Mouse (Mus musculus) G1E-ER4 (cell line): ENCODE measurements around the gene Gucd1. TPM values are rescaled to one million over a fixed set of nuclear protein-coding genes. Genes with fewer than 3 reads are reported as not detected.

Experiments used
- GATA1 ChIP-seq: IDR thresholded peaks from one replicate; pipeline ENCODE4 v1.8.0; 2012; ENCODE audit warnings: low read length, inconsistent platforms
- polyA plus RNA-seq: library from polyadenylated mRNA; stranded (reverse); fragments of >175 nt; gene quantifications from 2 replicates; pipeline ENCODE4 v1.2.3, GENCODE M21; 2012

Gucd1 gene
- polyA plus RNA-seq, 1 experiment: 25.9 TPM

GRCm38 (mm10) chr10:75430633-75431032 lies 87.1 kb downstream of the Gucd1 start:
- no peak for TF ChIP-seq GATA1

GRCm38 (mm10) chr10:75430147-75430537 lies 87.6 kb downstream of the Gucd1 start:
- TF ChIP-seq GATA1: no peak

GRCm38 (mm10) chr10:75429522-75430146 lies 88.1 kb downstream of the Gucd1 start:
- no peak for TF ChIP-seq GATA1

- TF ChIP-seq GATA1: no peak
Measured at GRCm38 (mm10) chr10:75429004-75429380, 88.8 kb downstream of the Gucd1 start.

- TF ChIP-seq GATA1: no peak
Measured at GRCm38 (mm10) chr10:75428049-75429003, 89.4 kb downstream of the Gucd1 start.

GRCm38 (mm10) chr10:75424498-75424901 lies 93.3 kb downstream of the Gucd1 start:
- no peak for TF ChIP-seq GATA1

- no peak for TF ChIP-seq GATA1
Measured at GRCm38 (mm10) chr10:75418747-75419146, 99.0 kb downstream of the Gucd1 start.

GRCm38 (mm10) chr10:75417363-75418042 lies 100.3 kb downstream of the Gucd1 start:
- TF ChIP-seq GATA1: no peak

- TF ChIP-seq GATA1: no peak
Measured at GRCm38 (mm10) chr10:75414925-75415324, 102.8 kb downstream of the Gucd1 start.

GRCm38 (mm10) chr10:75412114-75413103 lies 105.4 kb downstream of the Gucd1 start:
- TF ChIP-seq GATA1: no peak

GRCm38 (mm10) chr10:75407741-75408140 lies 110.0 kb downstream of the Gucd1 start:
- TF ChIP-seq GATA1: no peak

GRCm38 (mm10) chr10:75406755-75407154 lies 111.0 kb downstream of the Gucd1 start:
- TF ChIP-seq GATA1: no peak

GRCm38 (mm10) chr10:75405916-75406315 lies 111.9 kb downstream of the Gucd1 start:
- no peak for TF ChIP-seq GATA1

- TF ChIP-seq GATA1: no peak
Measured at GRCm38 (mm10) chr10:75400958-75401357, 116.8 kb downstream of the Gucd1 start, which contains the start of gene Upb1. Gene Upb1, plus strand, starts transcription at chr10:75401115.

GRCm38 (mm10) chr10:75396966-75397365 lies 120.8 kb downstream of the Gucd1 start:
- no peak for TF ChIP-seq GATA1

GRCm38 (mm10) chr10:75394796-75395195 lies 123.0 kb downstream of the Gucd1 start:
- TF ChIP-seq GATA1: no peak
